Mouse (Mus musculus) bone marrow, adult 2 months (tissue): Measurements from ENCODE around the gene Rpain.

Experiments
- CTCF ChIP-seq: fragments of 200-500 bp; IDR thresholded peaks from 2 replicates; pipeline ENCODE4 v1.5.1; 2011; ENCODE audit warnings: low read length, control low read depth; ENCODE audit not compliant: control insufficient read depth, insufficient read depth
- POLR2A ChIP-seq: fragments of 200-500 bp; IDR thresholded peaks from 2 replicates; pipeline ENCODE4 v1.6.1; 2011; ENCODE audit warnings: low read depth, mild to moderate bottlenecking, control low read depth, low read length, borderline replicate concordance; ENCODE audit not compliant: control insufficient read depth

DNA sequence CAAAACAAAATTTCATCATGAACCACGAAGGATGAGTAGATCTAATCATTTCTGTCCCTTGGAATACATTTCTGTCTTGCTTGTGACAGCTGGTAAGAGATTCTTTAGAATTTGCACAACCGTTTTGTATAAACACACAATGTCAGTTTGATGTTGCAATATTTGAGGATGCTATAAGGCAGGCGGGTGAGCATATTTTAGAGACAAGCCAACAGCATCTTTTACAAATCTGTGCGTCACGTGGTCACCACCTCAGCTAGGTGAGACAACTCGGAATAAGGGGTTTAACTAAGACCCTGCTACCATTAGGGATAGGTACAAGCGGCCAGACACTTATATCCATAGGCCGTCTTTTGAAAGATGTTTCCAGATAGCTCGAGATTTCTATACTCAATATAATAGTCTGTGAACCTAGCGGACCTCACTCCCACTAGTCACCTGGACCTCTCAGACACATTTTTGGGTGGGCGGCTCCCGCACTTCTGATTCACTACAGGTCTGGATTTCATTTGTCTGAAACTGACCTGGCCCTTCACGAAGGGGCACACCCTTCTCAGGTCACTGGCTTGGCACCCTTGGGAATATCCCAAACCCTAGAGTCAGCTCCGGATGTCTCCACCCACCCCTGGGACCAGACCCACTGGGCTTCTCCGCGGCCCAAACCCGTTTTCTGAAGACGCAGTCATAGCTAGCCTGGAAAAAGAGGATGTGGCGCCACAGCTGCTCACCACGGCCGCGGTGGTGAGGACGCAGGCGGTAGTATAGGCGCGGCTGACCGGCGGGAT, 48.6 kb downstream of the Rpain start:
- no peak for TF ChIP-seq POLR2A
- TF ChIP-seq CTCF, result no peak
